Mouse (Mus musculus): ENCODE measurements around the gene Dirc2.
A peak's percentile ranks its signal among the peaks of the same experiment; 100 is the strongest.

Gene Dirc2

DNA sequence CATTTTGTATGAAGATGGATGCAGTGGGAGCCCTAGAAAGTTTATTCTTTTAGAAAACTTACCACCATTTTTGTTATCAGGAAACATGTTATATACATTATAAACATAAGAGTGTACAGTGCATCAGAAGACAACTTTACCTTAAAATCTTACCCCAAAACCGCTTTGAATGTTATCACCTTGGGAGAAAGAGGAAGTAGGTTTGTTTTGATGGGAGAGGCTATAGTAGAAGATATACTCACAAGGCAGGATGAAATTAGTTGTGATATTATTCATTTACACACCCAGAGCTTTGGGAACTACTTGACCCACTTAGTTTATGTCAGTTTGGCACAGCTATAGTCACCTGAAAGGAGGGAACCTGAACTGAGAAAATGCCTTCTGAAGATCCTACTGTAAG lies 6.7 kb upstream of the Dirc2 start:
- no peak for DNase-seq (ENCODE audit: inconsistent age in 2 of 2, low spot score in 1 of 2)

- no peak for DNase-seq (ENCODE audit: inconsistent age in 2 of 2, low spot score in 1 of 2)
These were observed 3.4 kb upstream of the Dirc2 start for GRCm38 (mm10) chr16:35772598-35772997.

- no peak for DNase-seq (ENCODE audit: inconsistent age in 2 of 2, low spot score in 1 of 2)
These were observed 2.5 kb upstream of the Dirc2 start for GRCm38 (mm10) chr16:35771606-35772005.

DNA sequence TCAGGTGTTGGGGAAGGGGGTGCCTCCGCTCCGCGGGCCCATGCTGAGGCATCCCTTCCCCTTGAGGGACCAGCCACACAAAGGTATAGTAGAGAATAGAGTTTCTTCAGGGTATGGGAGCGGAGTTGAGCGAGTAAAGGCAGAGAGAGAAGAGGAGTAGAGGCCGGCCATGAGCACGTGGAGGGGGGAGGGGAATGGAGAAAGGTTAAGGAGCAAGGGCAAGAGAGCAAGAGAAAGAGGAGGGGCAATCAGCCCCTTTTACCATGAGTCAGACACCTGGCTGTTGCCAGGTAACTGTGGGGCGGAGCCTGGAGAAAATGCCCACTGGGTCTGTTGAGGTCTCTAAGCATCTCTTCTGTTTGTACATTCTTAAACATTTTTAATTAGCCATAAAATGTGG lies 2.0 kb upstream of the Dirc2 start:
- DNase-seq (ENCODE audit: inconsistent age in 2 of 2, low spot score in 1 of 2), result peak in 1 of 2 experiments; percentile 8

GRCm38 (mm10) chr16:35769878-35770657 lies 912 bp upstream of the Dirc2 start, which contains the start of gene Hspbap1:
Hspbap1 (plus strand) TSS chr16:35770375.
- peak; percentile 93 to 98 for DNase-seq (ENCODE audit: inconsistent age in 2 of 2, low spot score in 1 of 2)

GRCm38 (mm10) chr16:35768469-35768784 lies 729 bp downstream of the Dirc2 start:
- DNase-seq (ENCODE audit: inconsistent age in 2 of 2, low spot score in 1 of 2), result peak in 1 of 2 experiments; percentile 18

GRCm38 (mm10) chr16:35766366-35766765 lies 2.8 kb downstream of the Dirc2 start:
- no peak for DNase-seq (ENCODE audit: inconsistent age in 2 of 2, low spot score in 1 of 2)

DNA sequence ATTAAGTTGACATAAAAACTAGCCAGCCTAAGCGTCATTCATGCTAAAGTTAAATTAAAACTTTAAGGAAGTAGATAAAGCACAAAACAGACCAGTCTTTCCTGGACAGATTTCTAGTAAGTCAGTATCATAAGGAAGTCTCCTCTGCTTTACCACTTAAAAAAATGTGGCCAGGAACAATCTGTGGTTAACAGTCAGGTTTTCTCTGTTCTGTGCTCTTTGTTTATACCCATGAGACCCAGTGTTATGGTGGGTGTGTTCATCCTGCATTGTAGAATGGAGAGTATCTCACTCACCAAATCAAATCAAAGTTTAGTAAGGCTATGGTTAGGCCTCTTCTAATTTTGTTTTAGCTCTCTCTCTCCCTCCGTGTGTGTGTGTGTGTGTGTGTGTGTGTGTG lies 3.7 kb downstream of the Dirc2 start:
- no peak for DNase-seq (ENCODE audit: inconsistent age in 2 of 2, low spot score in 1 of 2)

- DNase-seq (ENCODE audit: inconsistent age in 2 of 2, low spot score in 1 of 2), result no peak
These were observed 4.2 kb downstream of the Dirc2 start for GRCm38 (mm10) chr16:35764941-35765340.

DNA sequence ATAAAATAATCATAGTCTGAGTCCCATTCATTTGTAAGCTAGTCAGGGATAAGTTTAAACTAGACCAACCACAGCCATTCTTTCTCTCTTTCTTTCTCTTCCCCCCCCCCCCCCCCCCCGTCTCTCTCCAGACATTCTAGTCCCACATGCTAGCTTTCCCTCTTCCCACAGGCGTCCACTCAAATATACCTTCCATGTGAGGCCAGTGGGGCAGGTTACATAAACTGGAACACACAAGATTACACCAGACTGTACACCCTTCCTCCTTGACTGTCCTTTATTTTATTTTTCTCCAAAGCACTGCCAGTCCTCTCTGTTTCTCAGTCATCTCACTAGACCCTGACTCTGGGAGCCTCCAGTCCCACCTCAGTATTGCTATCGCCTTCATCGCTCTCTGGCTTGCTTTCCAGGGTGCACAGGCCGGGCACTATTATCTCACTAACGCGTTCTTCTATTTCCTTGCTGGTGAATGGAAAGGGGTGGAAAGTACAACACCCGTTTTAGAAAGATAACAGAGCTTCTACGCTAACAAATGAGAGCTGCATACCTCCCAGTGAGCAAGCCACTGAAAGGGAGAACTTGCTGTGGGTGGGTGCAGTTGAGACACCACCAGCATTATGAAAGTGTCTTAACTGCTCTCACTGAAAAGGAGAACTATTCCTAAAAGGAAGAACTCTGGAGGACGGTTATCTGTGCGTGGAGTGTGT lies 5.4 kb downstream of the Dirc2 start:
- no peak for DNase-seq (ENCODE audit: inconsistent age in 2 of 2, low spot score in 1 of 2)

- no peak for DNase-seq (ENCODE audit: inconsistent age in 2 of 2, low spot score in 1 of 2)
These were observed 9.8 kb downstream of the Dirc2 start for GRCm38 (mm10) chr16:35759401-35759800.

GRCm38 (mm10) chr16:35756697-35757096 lies 12.5 kb downstream of the Dirc2 start:
- DNase-seq (ENCODE audit: inconsistent age in 2 of 2, low spot score in 1 of 2), result no peak

GRCm38 (mm10) chr16:35755502-35756334 lies 13.4 kb downstream of the Dirc2 start:
- DNase-seq (ENCODE audit: inconsistent age in 2 of 2, low spot score in 1 of 2), result no peak

- no peak for DNase-seq (ENCODE audit: inconsistent age in 2 of 2, low spot score in 1 of 2)
These were observed 15.2 kb downstream of the Dirc2 start for GRCm38 (mm10) chr16:35753926-35754325.

DNA sequence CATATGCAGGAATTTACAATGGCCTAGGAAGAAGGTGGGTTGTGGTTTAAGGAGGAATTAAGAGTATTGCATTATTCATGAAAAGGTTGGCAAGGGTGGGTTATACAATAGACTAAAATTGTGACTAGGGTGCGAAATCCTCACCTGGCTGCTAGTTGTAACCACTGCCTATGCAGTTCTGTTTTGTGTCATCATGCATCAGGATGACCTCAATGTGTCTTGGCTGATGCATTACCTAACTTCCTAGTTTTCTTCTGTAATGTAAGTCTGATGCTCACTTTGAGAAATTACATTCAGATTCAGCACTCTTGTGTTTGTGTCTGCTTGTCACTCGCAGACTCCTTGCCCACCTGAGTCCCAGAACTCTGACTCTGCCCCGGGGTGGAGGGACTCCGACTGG lies 17.3 kb downstream of the Dirc2 start:
- DNase-seq (ENCODE audit: inconsistent age in 2 of 2, low spot score in 1 of 2), result no peak

- DNase-seq (ENCODE audit: inconsistent age in 2 of 2, low spot score in 1 of 2), result no peak
These were observed 19.8 kb downstream of the Dirc2 start for GRCm38 (mm10) chr16:35749385-35749784.

- no peak for DNase-seq (ENCODE audit: inconsistent age in 2 of 2, low spot score in 1 of 2)
These were observed 20.9 kb downstream of the Dirc2 start for GRCm38 (mm10) chr16:35748237-35748603.

GRCm38 (mm10) chr16:35747417-35748236 lies 21.5 kb downstream of the Dirc2 start:
- DNase-seq (ENCODE audit: inconsistent age in 2 of 2, low spot score in 1 of 2), result no peak

GRCm38 (mm10) chr16:35742251-35742937 lies 26.8 kb downstream of the Dirc2 start:
- DNase-seq (ENCODE audit: inconsistent age in 2 of 2, low spot score in 1 of 2), result no peak

GRCm38 (mm10) chr16:35741621-35742020 lies 27.5 kb downstream of the Dirc2 start:
- no peak for DNase-seq (ENCODE audit: inconsistent age in 2 of 2, low spot score in 1 of 2)

Data from adrenal gland, adult (tissue).